Mouse (Mus musculus) liver, embryonic 14.5 days (tissue): ENCODE results near the gene Tnfrsf1b. TPM values are rescaled to one million over a fixed set of nuclear protein-coding genes. Genes with fewer than 3 reads are reported as not detected.

Experiments
- ATAC-seq: fragments of 200-750 bp; cut with Nextera tagmentation; 2 replicates; pipeline ENCODE4 v1.8.0; 2017; ENCODE audit warnings: moderate number of reproducible peaks, mild to moderate bottlenecking, moderate library complexity; ENCODE audit not compliant: insufficient read depth
- DNase-seq, 3 experiments: peaks; one replicate each; pipeline ENCODE4 v3.0.0-alpha.2; 2012 to 2013; ENCODE audit warnings: low read depth in 3 of 3, low spot score in 3 of 3
- H3K27ac ChIP-seq: fragments of 300-500 bp; sonication (generic); 2 replicates; pipeline ENCODE4 v1.5.1; 2014; ENCODE audit warnings: moderate library complexity, mild to moderate bottlenecking, control low read depth, inconsistent platforms
- H3K27me3 ChIP-seq: fragments of 300-500 bp; sonication (generic); 2 replicates; pipeline ENCODE4 v1.6.1; 2014; ENCODE audit warnings: mild to moderate bottlenecking, low read length, moderate library complexity; ENCODE audit not compliant: control insufficient read depth, insufficient read depth
- H3K36me3 ChIP-seq: fragments of 300-500 bp; sonication (generic); replicated peaks from 2 replicates; pipeline ENCODE4 v1.6.1; 2014; ENCODE audit warnings: low read depth; ENCODE audit not compliant: control insufficient read depth, insufficient read depth
- H3K4me1 ChIP-seq, 2 experiments: fragments of 200-500 bp in 1 of 2; fragments of 300-500 bp in 1 of 2; sonication (generic) in 1 of 2; replicated peaks; 2 replicates each; pipeline ENCODE4 v1.6.1; 2012 to 2014; ENCODE audit warnings: antibody characterized with exemption in 1 of 2, inconsistent platforms in 1 of 2, low read length in 1 of 2; ENCODE audit not compliant: control insufficient read depth in 2 of 2, insufficient read depth in 2 of 2
- H3K4me2 ChIP-seq: fragments of 300-500 bp; sonication (generic); 2 replicates; pipeline ENCODE4 v1.6.1; 2014; ENCODE audit warnings: low read depth, mild to moderate bottlenecking, control low read depth, moderate library complexity
- H3K4me3 ChIP-seq, 2 experiments: fragments of 200-500 bp in 1 of 2; fragments of 300-500 bp in 1 of 2; sonication (generic) in 1 of 2; 2 replicates each; pipeline ENCODE4 v1.5.1; 2012 to 2014; ENCODE audit warnings: low read depth in 2 of 2, low read length in 2 of 2, mild to moderate bottlenecking in 2 of 2, control low read depth in 1 of 2, inconsistent platforms in 1 of 2, moderate library complexity in 1 of 2; ENCODE audit not compliant: insufficient read depth in 1 of 2
- H3K9ac ChIP-seq: fragments of 300-500 bp; sonication (generic); replicated peaks from 2 replicates; pipeline ENCODE4 v1.6.1; 2014; ENCODE audit warnings: mild to moderate bottlenecking, control low read depth, moderate library complexity
- H3K9me3 ChIP-seq: fragments of 300-500 bp; sonication (generic); 2 replicates; pipeline ENCODE4 v1.6.1; 2016; ENCODE audit warnings: low read length, mixed read lengths; ENCODE audit not compliant: control insufficient read depth
- CTCF ChIP-seq: IDR thresholded peaks from 2 replicates; pipeline ENCODE4 v1.5.1; 2016; ENCODE audit warnings: antibody characterized with exemption, low read depth, control low read depth
- EP300 ChIP-seq: IDR thresholded peaks from 2 replicates; pipeline ENCODE4 v1.6.1; 2016; ENCODE audit warnings: antibody characterized with exemption, low read depth
- WGBS: fragments of 180-500 bp; shearing (Covaris S2); extraction: QIAGEN DNeasy Blood & Tissue Kit; methylation state at CpG from one replicate; pipeline ENCODE4 v1.1.7; 2014; ENCODE audit not compliant: insufficient replicate concordance; 5-methylcytosine and 5-hydroxymethylcytosine counted together
- polyA plus RNA-seq, 2 experiments: library from polyadenylated mRNA; depleted of rRNA in 1 of 2; stranded (reverse) in 1 of 2; unstranded in 1 of 2; fragments of >200 nt; fragmentation: Nextera tagmentation in 1 of 2; extraction: Ambion mirVana in 1 of 2; gene quantifications; 2 replicates each; pipeline versions ENCODE4 v1.2.1 to v1.2.3; 2012 to 2014

Gene Tnfrsf1b
- polyA plus RNA-seq, 2 experiments = 3.2 to 4.7 TPM

DNA sequence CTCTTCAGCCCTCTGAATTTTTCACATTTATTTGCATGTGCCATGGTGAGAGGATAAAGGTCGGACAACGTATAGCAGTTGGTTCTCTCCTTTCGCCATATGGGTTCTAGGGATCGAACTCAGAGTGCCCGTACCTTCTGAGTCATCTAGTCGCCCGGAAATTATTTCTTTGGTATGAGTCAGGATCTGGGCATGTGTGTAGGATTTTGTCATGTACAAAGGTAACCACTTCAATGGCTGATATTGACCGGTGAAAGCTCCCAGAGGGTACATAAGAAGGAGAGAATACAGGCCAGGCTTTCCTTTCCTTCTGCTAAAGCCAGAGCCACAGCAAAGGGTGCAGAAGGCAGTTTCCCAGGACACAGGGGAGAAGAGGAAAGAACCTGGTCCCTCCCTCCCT, 41.9 kb downstream of the Tnfrsf1b start:
- ATAC-seq (no peak), DNase-seq (no peak)
- no peak overlapping the region for H3K4me3 ChIP-seq
- H3K27me3 ChIP-seq = no peaks in the 10 kb centered on the region
- no peak overlapping the region for H3K9ac ChIP-seq
- H3K27ac ChIP-seq = no peak overlapping the region
- WGBS = 81% methylated on average over 8 of the region's 8 CpGs
- no peak overlapping the region for H3K4me2 ChIP-seq
- peaks cover 27 to 29% of the 10 kb centered on the region in 2 experiments for H3K4me1 ChIP-seq
- no peaks in the 10 kb centered on the region for H3K36me3 ChIP-seq
- H3K9me3 ChIP-seq = no peaks in the 10 kb centered on the region
- TF ChIP-seq EP300 (no peak), CTCF (no peak)

DNA sequence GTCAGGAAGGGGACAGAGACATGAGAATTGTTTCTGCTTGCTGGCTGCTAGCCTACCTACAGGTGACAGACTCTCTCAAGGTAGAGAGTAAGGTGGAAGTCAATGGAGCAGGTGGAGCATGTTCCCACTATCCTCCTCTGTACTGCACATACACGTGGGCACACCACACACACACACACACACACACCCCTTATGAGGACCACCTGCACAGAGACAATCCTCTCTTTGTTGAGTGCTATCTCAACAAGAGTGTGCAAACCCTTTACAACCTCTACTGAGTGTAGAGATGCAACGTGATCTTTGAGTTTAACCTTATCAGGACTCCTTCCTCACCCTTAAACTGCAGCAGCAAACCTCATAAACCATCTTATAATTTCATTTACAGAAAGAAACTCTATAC, 43.4 kb downstream of the Tnfrsf1b start:
- Histone ChIP-seq H3K27me3 (no peaks in the 10 kb centered on the region), H3K4me3 (no peak overlapping the region), H3K27ac (no peak overlapping the region), H3K36me3 (no peaks in the 10 kb centered on the region), H3K9me3 (no peaks in the 10 kb centered on the region), H3K4me1 (peaks cover 39 to 42% of the 10 kb centered on the region in 2 experiments), H3K9ac (no peak overlapping the region), H3K4me2 (no peak overlapping the region)
- 27% methylated on average over 2 of the region's 2 CpGs for WGBS
- no peak for DNase-seq
- TF ChIP-seq CTCF (no peak), EP300 (no peak)
- no peak for ATAC-seq

DNA sequence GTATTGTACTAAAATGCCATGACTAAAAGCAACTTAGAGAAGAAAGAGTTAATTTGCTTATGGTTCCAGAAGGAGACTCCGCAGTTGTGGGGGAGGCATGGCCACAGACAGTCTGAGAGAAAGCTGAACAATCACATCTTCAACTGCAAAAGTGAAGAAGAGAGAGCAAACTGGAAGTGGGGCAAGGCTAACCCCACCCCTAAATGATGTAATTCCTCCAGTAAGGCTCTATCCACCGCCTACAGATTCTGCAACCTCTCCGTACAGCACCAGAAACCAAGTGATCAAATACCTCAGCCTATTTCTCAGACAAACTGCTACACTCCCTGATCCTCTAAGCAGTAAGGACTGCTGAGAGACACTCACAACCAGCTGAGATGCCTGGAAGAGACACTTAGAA, 45.2 kb downstream of the Tnfrsf1b start:
- DNase-seq (no peak), ATAC-seq (no peak)
- no peak overlapping the region for H3K4me3 ChIP-seq
- H3K27ac ChIP-seq = no peak overlapping the region; the same call in none of the 2 replicates
- no peak for TF ChIP-seq CTCF
- no peak for TF ChIP-seq EP300
- peaks cover 39 to 43% of the 10 kb centered on the region in 2 experiments for H3K4me1 ChIP-seq
- H3K9ac ChIP-seq = no peak overlapping the region
- 40% methylated on average over 3 of the region's 3 CpGs for WGBS
- no peaks in the 10 kb centered on the region for H3K9me3 ChIP-seq
- no peaks in the 10 kb centered on the region for H3K27me3 ChIP-seq
- no peak overlapping the region for H3K4me2 ChIP-seq
- H3K36me3 ChIP-seq = no peaks in the 10 kb centered on the region

DNA sequence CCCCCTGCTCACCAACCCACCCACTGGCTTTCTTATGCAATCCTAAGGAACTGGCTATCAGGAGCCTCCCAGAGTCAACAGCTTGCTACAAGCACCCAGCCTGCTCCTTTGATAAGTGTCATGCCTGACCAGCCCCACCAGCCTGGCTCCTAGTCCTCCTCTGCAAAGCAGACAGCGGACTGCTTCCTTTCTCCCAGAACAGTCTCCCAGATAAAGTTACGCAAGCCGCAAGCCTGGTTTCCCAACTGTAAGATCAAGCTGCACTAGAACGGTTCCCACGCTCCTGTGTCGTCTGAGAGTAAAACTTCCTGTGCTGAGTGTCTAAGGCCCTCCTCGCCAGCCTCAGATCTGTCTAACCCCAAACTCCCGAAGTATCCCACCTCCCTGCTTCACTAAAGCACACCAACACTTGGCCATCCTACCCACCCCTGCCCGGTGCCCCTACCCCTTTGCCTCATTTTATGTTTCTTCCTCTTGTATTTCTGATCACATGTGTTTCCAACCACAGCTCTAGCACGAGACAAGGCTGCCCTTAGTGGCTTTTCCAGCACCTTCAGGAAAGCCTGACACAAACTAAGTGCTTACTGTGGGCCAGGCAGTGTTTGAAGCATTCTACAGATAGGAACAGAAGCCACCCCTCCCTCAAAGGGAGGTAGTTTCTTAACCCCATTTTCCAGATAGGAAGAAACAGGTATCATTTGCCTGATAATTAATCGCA, 46.5 kb downstream of the Tnfrsf1b start:
- ATAC-seq = peak; percentile 90
- peak overlapping the region; percentile 23 to 30; a peak in 2 of 4 replicates for H3K4me3 ChIP-seq
- H3K9ac ChIP-seq = peak overlapping the region; percentile 67
- H3K9me3 ChIP-seq = no peaks in the 10 kb centered on the region
- 5% methylated on average over 11 of the region's 11 CpGs for WGBS
- no peaks in the 10 kb centered on the region for H3K36me3 ChIP-seq
- H3K4me1 ChIP-seq = peaks cover 47 to 52% of the 10 kb centered on the region in 2 experiments
- H3K27me3 ChIP-seq = no peaks in the 10 kb centered on the region
- peak overlapping the region; percentile 65 for H3K4me2 ChIP-seq
- peak overlapping the region; percentile 75 for H3K27ac ChIP-seq
- peak; percentile 92 for TF ChIP-seq EP300
- TF ChIP-seq CTCF = no peak
- DNase-seq = peak; percentile 64 to 71 (median 66)

DNA sequence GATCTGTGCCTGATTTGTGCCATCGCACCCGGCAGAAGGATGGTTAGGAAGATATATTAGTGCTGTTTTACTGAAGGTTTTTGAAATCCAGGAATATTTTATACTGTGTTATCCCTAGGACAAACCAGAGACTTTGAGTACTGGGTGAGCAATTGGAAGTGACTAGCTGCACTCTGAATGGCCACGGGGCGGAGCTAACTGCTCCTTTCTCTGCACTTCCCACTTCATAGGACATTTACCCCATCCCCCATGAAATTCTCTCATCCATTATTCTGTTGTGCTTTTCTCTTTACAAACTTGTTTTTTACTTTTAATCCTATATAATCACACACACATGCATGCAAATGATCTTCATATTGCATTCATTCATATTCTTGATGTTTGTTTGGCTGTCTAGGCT, 50.1 kb downstream of the Tnfrsf1b start:
- H3K36me3 ChIP-seq = no peaks in the 10 kb centered on the region
- no peak overlapping the region for H3K9ac ChIP-seq
- TF ChIP-seq CTCF (peak; percentile 29; the same call in 1 of the 2 replicates), EP300 (no peak)
- no peak overlapping the region for H3K4me3 ChIP-seq
- ATAC-seq (no peak), DNase-seq (no peak)
- WGBS = 56% methylated on average over 4 of the region's 4 CpGs
- H3K4me2 ChIP-seq = no peak overlapping the region
- H3K27me3 ChIP-seq = no peaks in the 10 kb centered on the region
- no peaks in the 10 kb centered on the region for H3K9me3 ChIP-seq
- H3K27ac ChIP-seq = peak overlapping the region; percentile 47; the same call in 1 of the 2 replicates
- peaks cover 62 to 65% of the 10 kb centered on the region in 2 experiments for H3K4me1 ChIP-seq
